Mouse (Mus musculus): Measurements from ENCODE around the gene Nckap5. TPM values are rescaled to one million over a fixed set of nuclear protein-coding genes. Genes with fewer than 3 reads are reported as not detected.

Gene Nckap5
- polyA plus RNA-seq, 1 experiment from 2014 or later: 3.2 TPM

GRCm38 (mm10) chr1:126168131-126168530 is 662.5 kb downstream of the Nckap5 start:
- Histone ChIP-seq H3K9me3 (ENCODE audit: control insufficient read depth, low read length) (no peaks in the 10 kb centered on the region), H3K27ac (ENCODE audit: low read depth, low read length) (no peak overlapping the region), H3K4me3 (ENCODE audit: low read length) (no peak overlapping the region), H3K4me2 (replicated peaks; ENCODE audit: low read depth, low read length) (no peak overlapping the region), H3K9ac (ENCODE audit: low read depth, low read length) (no peak overlapping the region), H3K36me3 (ENCODE audit: control insufficient read depth, insufficient read depth, low read length) (no peaks in the 10 kb centered on the region), H3K4me1 (ENCODE audit: control insufficient read depth, insufficient read depth, low read length) (no peaks in the 10 kb centered on the region), H3K27me3 (ENCODE audit: control insufficient read depth, insufficient read depth, low read length) (no peaks in the 10 kb centered on the region)
- ATAC-seq (ENCODE audit: low FRiP score, low TSS enrichment): no peak
- 55% methylated on average over 2 of the region's 2 CpGs for WGBS

- H3K4me3 ChIP-seq (ENCODE audit: low read length): no peak overlapping the region
- H3K4me2 ChIP-seq (replicated peaks; ENCODE audit: low read depth, low read length): no peak overlapping the region
- ATAC-seq (ENCODE audit: low FRiP score, low TSS enrichment): no peak
- no peaks in the 10 kb centered on the region for H3K9me3 ChIP-seq (ENCODE audit: control insufficient read depth, low read length)
- WGBS: 78% methylated on average over 7 of the region's 7 CpGs
- H3K27me3 ChIP-seq (ENCODE audit: control insufficient read depth, insufficient read depth, low read length): no peaks in the 10 kb centered on the region
- no peak overlapping the region for H3K27ac ChIP-seq (ENCODE audit: low read depth, low read length)
- H3K36me3 ChIP-seq (ENCODE audit: control insufficient read depth, insufficient read depth, low read length): no peaks in the 10 kb centered on the region
- H3K9ac ChIP-seq (ENCODE audit: low read depth, low read length): no peak overlapping the region
- H3K4me1 ChIP-seq (ENCODE audit: control insufficient read depth, insufficient read depth, low read length): no peaks in the 10 kb centered on the region
These were observed 663.1 kb downstream of the Nckap5 start for GRCm38 (mm10) chr1:126167546-126167945.

GRCm38 (mm10) chr1:126159287-126159686 is 671.3 kb downstream of the Nckap5 start:
- Histone ChIP-seq H3K4me2 (replicated peaks; ENCODE audit: low read depth, low read length) (no peak overlapping the region), H3K4me3 (ENCODE audit: low read length) (no peak overlapping the region), H3K36me3 (ENCODE audit: control insufficient read depth, insufficient read depth, low read length) (no peaks in the 10 kb centered on the region), H3K9me3 (ENCODE audit: control insufficient read depth, low read length) (no peaks in the 10 kb centered on the region), H3K9ac (ENCODE audit: low read depth, low read length) (no peak overlapping the region), H3K4me1 (ENCODE audit: control insufficient read depth, insufficient read depth, low read length) (no peaks in the 10 kb centered on the region), H3K27me3 (ENCODE audit: control insufficient read depth, insufficient read depth, low read length) (no peaks in the 10 kb centered on the region), H3K27ac (ENCODE audit: low read depth, low read length) (no peak overlapping the region)
- ATAC-seq (ENCODE audit: low FRiP score, low TSS enrichment): no peak
- WGBS: 57% methylated on average over 6 of the region's 6 CpGs

- no peaks in the 10 kb centered on the region for H3K36me3 ChIP-seq (ENCODE audit: control insufficient read depth, insufficient read depth, low read length)
- H3K4me1 ChIP-seq (ENCODE audit: control insufficient read depth, insufficient read depth, low read length): no peaks in the 10 kb centered on the region
- H3K27ac ChIP-seq (ENCODE audit: low read depth, low read length): no peak overlapping the region
- H3K4me2 ChIP-seq (replicated peaks; ENCODE audit: low read depth, low read length): no peak overlapping the region
- H3K4me3 ChIP-seq (ENCODE audit: low read length): no peak overlapping the region
- H3K9ac ChIP-seq (ENCODE audit: low read depth, low read length): no peak overlapping the region
- no peaks in the 10 kb centered on the region for H3K9me3 ChIP-seq (ENCODE audit: control insufficient read depth, low read length)
- ATAC-seq (ENCODE audit: low FRiP score, low TSS enrichment): no peak
- WGBS: 71% methylated on average over 5 of the region's 5 CpGs
- H3K27me3 ChIP-seq (ENCODE audit: control insufficient read depth, insufficient read depth, low read length): no peaks in the 10 kb centered on the region
These were observed 674.8 kb downstream of the Nckap5 start for GRCm38 (mm10) chr1:126155816-126156215.

GRCm38 (mm10) chr1:126153516-126154234 is 676.9 kb downstream of the Nckap5 start:
- H3K27ac ChIP-seq (ENCODE audit: low read depth, low read length): no peak overlapping the region
- no peaks in the 10 kb centered on the region for H3K9me3 ChIP-seq (ENCODE audit: control insufficient read depth, low read length)
- no peaks in the 10 kb centered on the region for H3K4me1 ChIP-seq (ENCODE audit: control insufficient read depth, insufficient read depth, low read length)
- no peak overlapping the region for H3K9ac ChIP-seq (ENCODE audit: low read depth, low read length)
- H3K4me2 ChIP-seq (replicated peaks; ENCODE audit: low read depth, low read length): no peak overlapping the region
- no peak for ATAC-seq (ENCODE audit: low FRiP score, low TSS enrichment)
- no peak overlapping the region for H3K4me3 ChIP-seq (ENCODE audit: low read length)
- 87% methylated on average over 6 of the region's 6 CpGs for WGBS
- no peaks in the 10 kb centered on the region for H3K27me3 ChIP-seq (ENCODE audit: control insufficient read depth, insufficient read depth, low read length)
- no peaks in the 10 kb centered on the region for H3K36me3 ChIP-seq (ENCODE audit: control insufficient read depth, insufficient read depth, low read length)

- no peaks in the 10 kb centered on the region for H3K4me1 ChIP-seq (ENCODE audit: control insufficient read depth, insufficient read depth, low read length)
- H3K9ac ChIP-seq (ENCODE audit: low read depth, low read length): no peak overlapping the region
- H3K4me2 ChIP-seq (replicated peaks; ENCODE audit: low read depth, low read length): no peak overlapping the region
- no peak overlapping the region for H3K4me3 ChIP-seq (ENCODE audit: low read length)
- WGBS: 85% methylated on average over 6 of the region's 6 CpGs
- no peaks in the 10 kb centered on the region for H3K9me3 ChIP-seq (ENCODE audit: control insufficient read depth, low read length)
- no peak for ATAC-seq (ENCODE audit: low FRiP score, low TSS enrichment)
- H3K27ac ChIP-seq (ENCODE audit: low read depth, low read length): no peak overlapping the region
- no peaks in the 10 kb centered on the region for H3K36me3 ChIP-seq (ENCODE audit: control insufficient read depth, insufficient read depth, low read length)
- no peaks in the 10 kb centered on the region for H3K27me3 ChIP-seq (ENCODE audit: control insufficient read depth, insufficient read depth, low read length)
These were observed 678.4 kb downstream of the Nckap5 start for GRCm38 (mm10) chr1:126152217-126152616.

- Histone ChIP-seq H3K4me3 (ENCODE audit: low read length) (no peak overlapping the region), H3K27ac (ENCODE audit: low read depth, low read length) (no peak overlapping the region), H3K9me3 (ENCODE audit: control insufficient read depth, low read length) (no peaks in the 10 kb centered on the region), H3K27me3 (ENCODE audit: control insufficient read depth, insufficient read depth, low read length) (no peaks in the 10 kb centered on the region), H3K4me2 (replicated peaks; ENCODE audit: low read depth, low read length) (no peak overlapping the region), H3K9ac (ENCODE audit: low read depth, low read length) (no peak overlapping the region), H3K36me3 (ENCODE audit: control insufficient read depth, insufficient read depth, low read length) (no peaks in the 10 kb centered on the region), H3K4me1 (ENCODE audit: control insufficient read depth, insufficient read depth, low read length) (no peaks in the 10 kb centered on the region)
- ATAC-seq (ENCODE audit: low FRiP score, low TSS enrichment): no peak
These were observed 680.6 kb downstream of the Nckap5 start for GRCm38 (mm10) chr1:126149966-126150365.

- H3K27ac ChIP-seq (ENCODE audit: low read depth, low read length): no peak overlapping the region
- H3K36me3 ChIP-seq (ENCODE audit: control insufficient read depth, insufficient read depth, low read length): no peaks in the 10 kb centered on the region
- H3K9me3 ChIP-seq (ENCODE audit: control insufficient read depth, low read length): no peaks in the 10 kb centered on the region
- H3K4me1 ChIP-seq (ENCODE audit: control insufficient read depth, insufficient read depth, low read length): no peaks in the 10 kb centered on the region
- H3K4me2 ChIP-seq (replicated peaks; ENCODE audit: low read depth, low read length): no peak overlapping the region
- no peak for ATAC-seq (ENCODE audit: low FRiP score, low TSS enrichment)
- no peak overlapping the region for H3K4me3 ChIP-seq (ENCODE audit: low read length)
- no peak overlapping the region for H3K9ac ChIP-seq (ENCODE audit: low read depth, low read length)
- 80% methylated on average over 3 of the region's 3 CpGs for WGBS
- H3K27me3 ChIP-seq (ENCODE audit: control insufficient read depth, insufficient read depth, low read length): no peaks in the 10 kb centered on the region
These were observed 694.9 kb downstream of the Nckap5 start for GRCm38 (mm10) chr1:126135717-126136116.

- H3K4me2 ChIP-seq (replicated peaks; ENCODE audit: low read depth, low read length): no peak overlapping the region
- no peak for ATAC-seq (ENCODE audit: low FRiP score, low TSS enrichment)
- H3K36me3 ChIP-seq (ENCODE audit: control insufficient read depth, insufficient read depth, low read length): no peaks in the 10 kb centered on the region
- no peak overlapping the region for H3K9ac ChIP-seq (ENCODE audit: low read depth, low read length)
- no peaks in the 10 kb centered on the region for H3K9me3 ChIP-seq (ENCODE audit: control insufficient read depth, low read length)
- WGBS: 89% methylated on average over 2 of the region's 2 CpGs
- no peak overlapping the region for H3K4me3 ChIP-seq (ENCODE audit: low read length)
- H3K27me3 ChIP-seq (ENCODE audit: control insufficient read depth, insufficient read depth, low read length): no peaks in the 10 kb centered on the region
- no peak overlapping the region for H3K27ac ChIP-seq (ENCODE audit: low read depth, low read length)
- H3K4me1 ChIP-seq (ENCODE audit: control insufficient read depth, insufficient read depth, low read length): no peaks in the 10 kb centered on the region
These were observed 698.3 kb downstream of the Nckap5 start for GRCm38 (mm10) chr1:126132316-126132715.

All from kidney, embryonic 14.5 days (tissue).